Mouse (Mus musculus) C2C12 (cell line): ENCODE data around the gene Mmd2. TPM values are rescaled to one million over a fixed set of nuclear protein-coding genes. Genes with fewer than 3 reads are reported as not detected.

Experiments
- H3K27me3 ChIP-seq: one replicate; pipeline ENCODE4 v1.6.1; 2011; ENCODE audit not compliant: control insufficient read depth, insufficient read depth, insufficient read length
- H3K36me3 ChIP-seq: one replicate; pipeline ENCODE4 v1.6.1; 2011; ENCODE audit not compliant: control insufficient read depth, insufficient read depth
- H3K4me3 ChIP-seq: one replicate; pipeline ENCODE4 v1.5.1; 2011; ENCODE audit warnings: mild to moderate bottlenecking, control low read depth; ENCODE audit not compliant: poor library complexity, insufficient read depth, severe bottlenecking
- H3K79me2 ChIP-seq: one replicate; pipeline ENCODE4 v1.6.1; 2011; ENCODE audit not compliant: control insufficient read depth, insufficient read depth
- H3K79me3 ChIP-seq: one replicate; pipeline ENCODE4 v1.6.1; 2011; ENCODE audit warnings: low read depth, control low read depth
- H3ac ChIP-seq: one replicate; pipeline ENCODE3; 2011; ENCODE audit warnings: low read depth; ENCODE audit not compliant: control insufficient read depth, insufficient read length
- CEBPB ChIP-seq: IDR thresholded peaks from one replicate; pipeline ENCODE4 v1.6.1; 2011; ENCODE audit warnings: low read depth, mild to moderate bottlenecking, control low read depth, moderate library complexity
- CTCF ChIP-seq: IDR thresholded peaks from one replicate; pipeline ENCODE4 v1.5.1; 2011; ENCODE audit not compliant: control insufficient read depth, insufficient read depth, insufficient read length
- FOSL1 ChIP-seq: IDR thresholded peaks from one replicate; pipeline ENCODE4 v1.8.0; 2011; ENCODE audit warnings: mild to moderate bottlenecking, low read length; ENCODE audit not compliant: poor library complexity, insufficient read depth, severe bottlenecking
- MAX ChIP-seq: IDR thresholded peaks from one replicate; pipeline ENCODE4 v1.6.1; 2011; ENCODE audit warnings: mild to moderate bottlenecking, control low read depth
- MYOD1 ChIP-seq: IDR thresholded peaks from one replicate; pipeline ENCODE4 v1.6.1; 2011; ENCODE audit warnings: low read depth; ENCODE audit not compliant: control insufficient read depth, insufficient read length
- MYOG ChIP-seq: IDR thresholded peaks from one replicate; pipeline ENCODE4 v1.6.1; 2011; ENCODE audit not compliant: control insufficient read depth, insufficient read length; ENCODE audit errors: extremely low read depth
- USF1 ChIP-seq: IDR thresholded peaks from one replicate; pipeline ENCODE4 v1.6.1; 2011; ENCODE audit warnings: low read depth, mild to moderate bottlenecking, control low read depth, moderate library complexity
- long read RNA-seq, 2 experiments: library from polyadenylated mRNA; unstranded; transcript quantifications; one replicate each; pipeline ENCODE4 v2.0.0; 2019 to 2020
- polyA plus RNA-seq: library from polyadenylated mRNA; unstranded; fragments of >200 nt; fragmentation: generic; extraction: Trizol; gene quantifications from one replicate; pipeline ENCODE4 v1.2.1, GENCODE M21; 2012; ENCODE audit warnings: missing spikeins

Gene Mmd2
- polyA plus RNA-seq = not detected
- long read RNA-seq, experiment 1 = 0 reads
- long read RNA-seq, experiment 2 = 0 reads

DNA sequence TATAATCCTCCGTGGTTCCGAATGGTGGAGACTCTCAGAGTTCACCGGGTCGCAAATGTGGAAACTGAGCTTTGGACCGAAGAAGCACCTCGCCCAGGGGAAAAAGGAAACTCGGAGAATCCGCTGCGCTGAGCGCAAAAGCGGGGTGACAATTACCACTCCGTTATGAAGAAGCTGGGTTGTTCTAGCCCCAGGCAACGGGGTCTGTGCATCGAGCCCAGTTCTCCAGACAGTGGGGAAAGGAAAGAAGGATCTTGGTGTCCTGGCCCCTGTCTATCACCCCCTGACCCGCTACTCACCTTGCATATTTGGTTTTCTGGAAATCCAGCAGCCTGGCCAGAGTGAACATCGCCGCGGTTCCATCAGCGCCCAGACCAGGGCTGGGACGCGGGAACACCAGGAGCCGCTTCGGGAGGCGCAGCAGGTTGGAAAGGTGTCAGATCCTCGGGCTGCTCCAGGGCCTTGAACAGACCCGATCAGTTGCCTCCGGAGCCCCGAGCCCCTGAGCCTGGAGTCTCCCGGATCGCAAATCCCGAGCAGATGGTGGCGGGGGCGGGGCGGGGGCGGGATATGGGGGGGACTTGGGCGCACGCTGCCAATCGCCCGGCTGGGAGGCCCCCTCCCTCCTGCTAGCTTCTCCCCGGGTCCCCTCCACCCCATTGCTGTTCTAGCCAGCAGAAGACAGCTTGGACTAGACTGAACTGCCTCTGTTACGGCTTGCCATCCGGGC lies at the start of gene Mmd2:
Mmd2 (minus strand) TSS at position 542 of the 730 bp plus-strand sequence.
- Histone ChIP-seq H3K79me3 (no peaks in the 10 kb centered on the region), H3K36me3 (no peaks in the 10 kb centered on the region), H3ac (no peak within 1 kb of the TSS), H3K27me3 (peaks cover 68% of the 10 kb centered on the region), H3K4me3 (no peak within 1 kb of the TSS), H3K79me2 (no peaks in the 10 kb centered on the region)
- TF ChIP-seq CTCF = no peak
- no peak for TF ChIP-seq CEBPB
- no peak for TF ChIP-seq USF1
- TF ChIP-seq FOSL1 = no peak
- no peak for TF ChIP-seq MYOG
- no peak for TF ChIP-seq MAX
- no peak for TF ChIP-seq MYOD1

DNA sequence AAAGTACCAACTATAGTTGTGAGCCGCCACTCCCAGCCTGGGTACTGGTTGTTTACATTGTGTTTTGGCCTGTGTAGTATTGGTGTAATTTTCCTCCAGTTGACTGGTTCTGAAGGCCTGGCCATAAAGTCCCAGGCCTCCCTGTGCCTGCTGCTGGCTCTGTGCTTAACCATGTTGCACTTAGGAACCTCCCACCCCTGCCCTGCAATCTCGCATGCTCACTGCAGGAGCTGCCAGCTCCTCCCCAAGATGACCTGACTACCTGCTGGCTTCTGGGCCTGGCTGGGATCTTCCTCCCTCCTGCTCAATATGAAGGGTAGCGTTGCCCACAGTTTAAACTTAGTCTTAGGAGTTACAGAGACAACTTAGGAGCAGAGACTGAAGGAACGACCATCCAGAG lies 43.7 kb upstream of the Mmd2 start:
- no peak overlapping the region for H3K4me3 ChIP-seq
- H3K27me3 ChIP-seq = no peaks in the 10 kb centered on the region
- H3K79me3 ChIP-seq = peaks cover 16% of the 10 kb centered on the region
- no peak overlapping the region for H3ac ChIP-seq
- TF ChIP-seq MYOG (no peak), MYOD1 (no peak), CTCF (no peak), USF1 (no peak), FOSL1 (no peak)
- peaks cover 43% of the 10 kb centered on the region for H3K79me2 ChIP-seq
- H3K36me3 ChIP-seq = peaks cover 12% of the 10 kb centered on the region

- H3K79me3 ChIP-seq = peaks cover 16% of the 10 kb centered on the region
- H3K79me2 ChIP-seq = peaks cover 43% of the 10 kb centered on the region
- H3K27me3 ChIP-seq = no peaks in the 10 kb centered on the region
- H3K4me3 ChIP-seq = no peak overlapping the region
- peaks cover under 1% of the 10 kb centered on the region for H3K36me3 ChIP-seq
- TF ChIP-seq CTCF (no peak), MYOD1 (no peak), FOSL1 (no peak), MAX (no peak), CEBPB (no peak), USF1 (no peak), MYOG (no peak)
- H3ac ChIP-seq = no peak overlapping the region
These were observed 42.3 kb upstream of the Mmd2 start for GRCm38 (mm10) chr5:142650794-142651497.

DNA sequence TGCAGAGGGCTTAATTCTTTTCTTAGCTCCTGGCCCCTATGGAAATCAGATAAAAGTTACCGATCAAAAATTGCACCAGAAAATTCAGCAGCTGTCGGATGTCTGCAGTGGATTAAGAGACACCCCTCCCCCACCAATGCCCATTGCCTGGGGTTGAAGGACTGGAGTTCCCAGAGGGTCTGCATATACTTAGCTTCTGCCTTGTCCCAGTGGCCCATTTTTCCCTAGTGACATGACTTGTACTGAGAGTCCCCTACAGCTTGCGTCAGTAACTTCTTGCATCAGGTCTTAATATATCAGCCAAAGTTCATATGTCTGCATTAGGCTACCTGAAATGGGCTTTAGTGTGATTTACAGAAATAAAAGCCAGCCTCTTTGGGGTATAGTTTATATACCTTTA lies 41.8 kb upstream of the Mmd2 start:
- Histone ChIP-seq H3K27me3 (no peaks in the 10 kb centered on the region), H3K79me3 (peaks cover 16% of the 10 kb centered on the region), H3ac (no peak overlapping the region), H3K4me3 (no peak overlapping the region), H3K36me3 (no peaks in the 10 kb centered on the region), H3K79me2 (peaks cover 43% of the 10 kb centered on the region)
- TF ChIP-seq MYOG = no peak
- no peak for TF ChIP-seq CTCF
- no peak for TF ChIP-seq MAX
- no peak for TF ChIP-seq USF1
- no peak for TF ChIP-seq MYOD1
- TF ChIP-seq FOSL1 = no peak
- TF ChIP-seq CEBPB = no peak

DNA sequence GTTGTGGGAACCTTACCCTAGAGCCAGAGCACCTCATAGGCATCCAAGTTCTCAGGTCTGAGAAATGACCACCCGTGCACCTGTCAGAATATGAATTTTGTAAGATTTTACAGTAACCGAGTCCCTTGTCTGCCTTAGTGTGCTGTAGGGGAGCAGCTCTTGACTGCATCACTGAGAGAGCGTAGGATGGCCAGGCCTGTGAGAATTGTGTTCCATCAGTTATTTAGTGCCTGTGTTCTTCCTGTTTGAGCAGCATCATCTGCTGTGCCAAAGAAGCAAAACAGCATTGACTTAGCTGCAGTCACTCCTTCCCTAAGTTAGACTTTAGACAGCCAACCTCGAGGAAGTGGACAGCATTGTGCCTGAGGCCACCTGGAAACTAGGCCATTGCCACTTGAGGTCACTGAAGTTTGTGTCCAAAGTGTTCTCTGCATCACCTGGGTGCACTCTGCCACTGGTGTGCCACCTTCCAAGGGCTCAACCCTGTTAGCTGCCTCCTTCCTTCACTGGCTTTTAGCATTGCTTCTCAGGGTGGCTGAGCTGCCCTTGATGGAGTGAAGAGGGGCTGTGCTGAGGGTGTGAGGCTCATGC lies 41.0 kb upstream of the Mmd2 start:
- Histone ChIP-seq H3K79me3 (peaks cover 16% of the 10 kb centered on the region), H3ac (no peak overlapping the region), H3K36me3 (no peaks in the 10 kb centered on the region), H3K79me2 (peaks cover 43% of the 10 kb centered on the region), H3K4me3 (no peak overlapping the region), H3K27me3 (no peaks in the 10 kb centered on the region)
- TF ChIP-seq MYOD1 (no peak), MYOG (no peak), USF1 (no peak), CEBPB (no peak), MAX (no peak), CTCF (no peak), FOSL1 (no peak)
